Mouse (Mus musculus): ENCODE measurements at regions not wholly inside any gene's neighbourhood (a gene's known extent, or its start where the extent isn't known, plus 50 kb on each side); places are given as distances from the start of the nearest gene placed in this dataset.

GRCm38 (mm10) chr10:101038630-101039029, 448.3 kb downstream of the 1700017N19Rik start:
- TF ChIP-seq POLR2A (IDR thresholded peaks at IDR 0.05; ENCODE audit: low read depth, low read length) (no peak), CTCF (IDR thresholded peaks at IDR 0.05; ENCODE audit: extremely low read depth, insufficient read length, insufficient replicate concordance, low read depth, low read length) (no peak)
- no peak overlapping the region for H3K4me3 ChIP-seq (ENCODE audit: low read depth, low read length)
- no peaks in the 10 kb centered on the region for H3K4me1 ChIP-seq (ENCODE audit: control insufficient read depth, insufficient read depth, insufficient read length, low read length)
- no peak overlapping the region for H3K27ac ChIP-seq (ENCODE audit: insufficient read depth, low read depth, low read length)
- H3K36me3 ChIP-seq (ENCODE audit: control insufficient read depth, insufficient read depth, low read length), result no peaks in the 10 kb centered on the region
- no peaks in the 10 kb centered on the region for H3K27me3 ChIP-seq (ENCODE audit: control insufficient read depth, insufficient read depth, low read length)

- Histone ChIP-seq H3K4me3 (ENCODE audit: low read depth, low read length) (no peak overlapping the region), H3K27me3 (ENCODE audit: control insufficient read depth, insufficient read depth, low read length) (no peaks in the 10 kb centered on the region), H3K36me3 (ENCODE audit: control insufficient read depth, insufficient read depth, low read length) (no peaks in the 10 kb centered on the region), H3K4me1 (ENCODE audit: control insufficient read depth, insufficient read depth, insufficient read length, low read length) (no peaks in the 10 kb centered on the region), H3K27ac (ENCODE audit: insufficient read depth, low read depth, low read length) (no peak overlapping the region)
- WGBS, result 67% methylated on average over 1 of the region's 1 CpGs
- TF ChIP-seq CTCF (IDR thresholded peaks at IDR 0.05; ENCODE audit: extremely low read depth, insufficient read length, insufficient replicate concordance, low read depth, low read length) (no peak), POLR2A (IDR thresholded peaks at IDR 0.05; ENCODE audit: low read depth, low read length) (no peak)
Measured at GRCm38 (mm10) chr10:101039034-101039433, 448.8 kb downstream of the 1700017N19Rik start.
